Mouse (Mus musculus): ENCODE measurements around the gene Lpp. TPM values are rescaled to one million over a fixed set of nuclear protein-coding genes. Genes with fewer than 3 reads are reported as not detected.

Gene Lpp
- polyA plus RNA-seq, 1 experiment from 2014 or later = 4.8 TPM

DNA sequence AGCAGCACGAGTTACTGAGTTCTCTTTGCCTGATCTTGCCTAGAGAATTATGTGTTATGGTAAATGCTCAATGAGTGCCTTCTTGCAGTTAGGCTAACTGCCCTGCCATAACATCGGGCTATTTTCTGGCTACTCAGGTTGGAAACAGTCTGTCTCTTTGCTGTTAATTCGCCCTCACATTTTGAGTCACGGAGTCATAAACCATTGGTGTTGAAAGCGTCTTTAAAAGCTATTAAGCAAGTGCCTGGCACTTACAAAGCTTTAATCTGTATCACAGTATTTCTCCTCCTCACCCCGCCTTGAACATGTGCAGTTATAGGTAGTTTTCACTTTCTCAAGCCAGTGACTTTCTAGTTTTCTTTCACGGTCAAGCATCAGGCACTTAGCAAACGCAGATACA, 250.8 kb downstream of the Lpp start:
- H3K4me3 ChIP-seq (ENCODE audit: low read depth, low read length) = no peak overlapping the region
- H3K27me3 ChIP-seq (replicated peaks; ENCODE audit: control insufficient read depth, insufficient read depth, low read length) = no peaks in the 10 kb centered on the region
- no peak overlapping the region for H3K27ac ChIP-seq (ENCODE audit: low read depth, low read length)
- DNase-seq (ENCODE audit: low spot score) = no peak
- no peaks in the 10 kb centered on the region for H3K36me3 ChIP-seq (ENCODE audit: control insufficient read depth, insufficient read depth, low read length)
- ATAC-seq = no peak
- 90% methylated on average over 8 of the region's 8 CpGs for WGBS
- H3K4me1 ChIP-seq (ENCODE audit: control insufficient read depth, insufficient read depth, low read length) = no peaks in the 10 kb centered on the region
- no peaks in the 10 kb centered on the region for H3K9me3 ChIP-seq (replicated peaks; ENCODE audit: control insufficient read depth, low read length)
- H3K9ac ChIP-seq (ENCODE audit: low read length) = no peak overlapping the region
- no peak overlapping the region for H3K4me2 ChIP-seq (ENCODE audit: low read length)

DNA sequence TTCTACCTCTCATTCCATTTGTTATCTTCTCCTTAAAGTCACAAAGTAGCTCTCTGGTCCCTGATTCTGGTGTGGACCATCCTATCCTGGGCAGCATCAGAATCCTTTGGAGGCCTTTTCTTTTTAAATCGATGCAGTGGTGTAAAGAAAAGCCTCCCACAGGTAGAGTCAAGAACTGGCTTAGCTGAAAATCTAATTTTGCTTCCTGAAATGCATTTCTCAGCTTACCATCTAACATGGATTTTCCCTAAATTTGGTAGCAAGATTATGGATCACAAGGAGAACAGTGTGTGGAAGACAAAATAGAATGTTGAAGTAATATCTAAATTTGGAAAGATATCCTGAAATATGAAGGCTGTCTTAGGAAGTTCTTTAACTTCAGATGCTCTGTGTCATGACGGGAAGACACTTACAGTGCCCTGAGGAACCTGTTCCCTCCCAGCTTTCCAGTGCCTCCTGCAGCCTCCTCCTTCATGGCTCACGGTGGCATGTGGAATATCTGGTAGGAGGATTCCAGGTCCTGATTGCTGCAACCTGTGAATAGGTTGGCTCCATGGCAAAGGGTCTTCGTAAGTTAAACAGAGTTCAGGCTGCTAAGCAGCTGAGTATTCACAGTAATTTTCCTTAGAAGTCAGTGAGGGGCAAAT, 251.6 kb downstream of the Lpp start:
- Histone ChIP-seq H3K4me3 (ENCODE audit: low read depth, low read length) (no peak overlapping the region), H3K27me3 (replicated peaks; ENCODE audit: control insufficient read depth, insufficient read depth, low read length) (no peaks in the 10 kb centered on the region), H3K9me3 (replicated peaks; ENCODE audit: control insufficient read depth, low read length) (no peaks in the 10 kb centered on the region), H3K27ac (ENCODE audit: low read depth, low read length) (no peak overlapping the region), H3K36me3 (ENCODE audit: control insufficient read depth, insufficient read depth, low read length) (no peaks in the 10 kb centered on the region), H3K9ac (ENCODE audit: low read length) (no peak overlapping the region), H3K4me2 (ENCODE audit: low read length) (no peak overlapping the region), H3K4me1 (ENCODE audit: control insufficient read depth, insufficient read depth, low read length) (no peaks in the 10 kb centered on the region)
- WGBS = 91% methylated on average over 4 of the region's 4 CpGs
- no peak for ATAC-seq
- DNase-seq (ENCODE audit: low spot score) = no peak

DNA sequence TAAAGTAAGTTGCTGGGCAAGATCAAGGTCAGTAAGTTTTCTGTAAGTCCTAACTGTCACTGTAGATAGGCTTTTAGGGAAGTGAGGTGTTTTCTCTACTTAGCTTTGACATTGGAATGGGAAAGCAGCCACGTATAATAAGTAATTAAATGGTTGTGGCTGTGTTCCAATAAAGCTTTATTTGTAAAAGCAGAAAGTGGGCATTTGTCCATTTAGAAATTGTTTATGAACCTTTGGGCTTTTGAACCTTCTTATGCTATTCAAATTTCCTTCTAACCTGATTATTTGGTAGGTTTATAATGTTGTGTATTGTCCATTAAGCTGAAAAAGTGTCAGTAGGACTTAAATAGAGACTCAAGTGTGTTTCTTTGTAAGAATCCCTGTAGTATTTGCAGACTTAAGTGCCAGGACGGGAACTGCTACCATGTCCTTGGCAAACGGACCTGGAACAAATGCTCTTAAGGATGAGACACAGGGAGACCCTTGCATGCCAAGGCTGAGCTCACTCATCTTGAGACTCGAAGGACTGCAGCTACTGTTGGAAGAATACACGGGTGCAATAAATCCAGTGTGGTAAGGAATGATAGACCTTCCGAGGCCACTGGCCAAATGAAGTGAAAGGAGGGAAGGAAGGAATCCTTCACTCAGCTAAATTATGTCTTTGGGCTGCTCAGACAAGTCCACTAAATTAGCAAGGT, 252.7 kb downstream of the Lpp start:
- no peak for DNase-seq (ENCODE audit: low spot score)
- 69% methylated on average over 6 of the region's 6 CpGs for whole genome bisulfite sequencing
- H3K4me2 ChIP-seq (ENCODE audit: low read length) = no peak overlapping the region
- no peaks in the 10 kb centered on the region for H3K9me3 ChIP-seq (replicated peaks; ENCODE audit: control insufficient read depth, low read length)
- ATAC-seq = no peak
- no peaks in the 10 kb centered on the region for H3K27me3 ChIP-seq (replicated peaks; ENCODE audit: control insufficient read depth, insufficient read depth, low read length)
- no peak overlapping the region for H3K27ac ChIP-seq (ENCODE audit: low read depth, low read length)
- no peaks in the 10 kb centered on the region for H3K4me1 ChIP-seq (ENCODE audit: control insufficient read depth, insufficient read depth, low read length)
- H3K36me3 ChIP-seq (ENCODE audit: control insufficient read depth, insufficient read depth, low read length) = no peaks in the 10 kb centered on the region
- no peak overlapping the region for H3K9ac ChIP-seq (ENCODE audit: low read length)
- H3K4me3 ChIP-seq (ENCODE audit: low read depth, low read length) = no peak overlapping the region

DNA sequence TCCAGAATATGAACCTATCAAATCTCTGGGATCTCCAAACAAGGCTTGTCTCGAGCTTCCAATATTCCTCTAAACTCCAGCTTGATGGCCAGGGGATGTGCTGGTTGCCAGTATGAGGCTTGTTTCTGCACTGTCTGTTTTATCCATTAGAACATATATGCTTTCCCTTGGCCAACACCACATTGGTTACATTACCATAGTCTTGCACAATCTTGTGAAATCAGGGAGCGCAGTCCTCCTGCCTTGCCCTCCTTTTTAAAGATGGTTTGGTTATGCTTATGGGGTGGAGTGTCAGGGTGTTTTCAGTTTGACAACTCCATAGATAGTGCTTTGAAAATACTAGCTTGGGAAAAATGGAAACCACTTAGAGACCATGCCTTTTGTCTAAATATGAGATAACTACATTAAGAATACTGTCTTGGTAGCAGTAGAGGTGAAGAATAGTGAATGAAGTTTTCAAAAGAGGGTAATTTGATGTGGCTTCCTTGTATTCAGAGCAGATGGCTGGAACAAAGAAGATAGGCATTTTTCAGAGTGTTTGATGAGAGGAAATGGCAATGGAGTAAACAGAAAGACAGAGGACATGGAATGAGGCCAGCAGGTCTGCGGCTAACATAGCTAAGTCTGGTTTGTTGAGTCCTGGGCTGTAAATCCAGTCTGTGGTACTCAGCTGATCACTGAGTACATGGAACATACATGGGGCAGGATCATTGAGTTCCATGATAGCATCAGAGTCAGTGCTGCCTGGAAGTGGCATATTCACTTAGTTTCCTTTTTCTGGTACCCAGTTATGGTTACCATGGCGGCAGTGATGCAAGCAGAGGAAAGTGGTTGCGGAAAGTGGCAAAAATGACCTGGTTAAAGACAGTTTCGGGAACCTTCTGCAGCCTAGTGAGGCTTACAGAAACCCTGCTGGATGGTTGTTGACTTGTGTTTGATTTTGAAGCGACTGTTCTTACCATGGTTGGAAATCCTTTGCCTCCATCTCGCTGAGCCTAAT, 258.6 kb downstream of the Lpp start:
- Histone ChIP-seq H3K27ac (ENCODE audit: low read depth, low read length) (no peak overlapping the region), H3K36me3 (ENCODE audit: control insufficient read depth, insufficient read depth, low read length) (no peaks in the 10 kb centered on the region), H3K4me3 (ENCODE audit: low read depth, low read length) (no peak overlapping the region), H3K4me2 (ENCODE audit: low read length) (no peak overlapping the region), H3K27me3 (replicated peaks; ENCODE audit: control insufficient read depth, insufficient read depth, low read length) (no peaks in the 10 kb centered on the region), H3K4me1 (ENCODE audit: control insufficient read depth, insufficient read depth, low read length) (peaks cover 5% of the 10 kb centered on the region; the same call in 1 of the 2 replicates), H3K9ac (ENCODE audit: low read length) (no peak overlapping the region), H3K9me3 (replicated peaks; ENCODE audit: control insufficient read depth, low read length) (no peaks in the 10 kb centered on the region)
- 61% methylated on average over 8 of the region's 8 CpGs for WGBS
- ATAC-seq (no peak), DNase-seq (ENCODE audit: low spot score) (no peak)

DNA sequence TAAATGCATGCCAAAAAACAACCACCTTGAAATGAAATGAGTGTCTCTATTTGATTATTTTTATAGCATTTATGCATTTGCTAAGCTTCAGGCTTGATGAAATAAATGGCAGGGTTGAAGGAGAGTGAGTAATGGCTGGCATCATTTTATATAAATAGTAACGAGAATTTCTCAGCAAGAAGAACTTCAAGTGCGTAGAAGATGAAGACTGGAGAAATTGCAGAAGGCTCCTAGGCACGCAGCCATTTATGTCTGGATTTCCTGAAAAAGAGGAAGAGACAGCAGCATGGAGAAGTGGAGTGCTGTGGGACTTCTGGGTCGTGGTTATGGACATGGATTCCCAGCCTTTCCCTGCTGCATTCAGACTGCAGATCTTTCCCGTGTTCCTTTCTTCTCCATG, 259.7 kb downstream of the Lpp start:
- Histone ChIP-seq H3K4me3 (ENCODE audit: low read depth, low read length) (no peak overlapping the region), H3K36me3 (ENCODE audit: control insufficient read depth, insufficient read depth, low read length) (no peaks in the 10 kb centered on the region), H3K4me1 (ENCODE audit: control insufficient read depth, insufficient read depth, low read length) (peaks cover 5% of the 10 kb centered on the region; the same call in 1 of the 2 replicates), H3K9me3 (replicated peaks; ENCODE audit: control insufficient read depth, low read length) (no peaks in the 10 kb centered on the region), H3K27me3 (replicated peaks; ENCODE audit: control insufficient read depth, insufficient read depth, low read length) (no peaks in the 10 kb centered on the region), H3K9ac (ENCODE audit: low read length) (no peak overlapping the region), H3K4me2 (ENCODE audit: low read length) (no peak overlapping the region), H3K27ac (ENCODE audit: low read depth, low read length) (no peak overlapping the region)
- DNase-seq (ENCODE audit: low spot score) (no peak), ATAC-seq (no peak)
- 74% methylated on average over 5 of the region's 5 CpGs for WGBS

DNA sequence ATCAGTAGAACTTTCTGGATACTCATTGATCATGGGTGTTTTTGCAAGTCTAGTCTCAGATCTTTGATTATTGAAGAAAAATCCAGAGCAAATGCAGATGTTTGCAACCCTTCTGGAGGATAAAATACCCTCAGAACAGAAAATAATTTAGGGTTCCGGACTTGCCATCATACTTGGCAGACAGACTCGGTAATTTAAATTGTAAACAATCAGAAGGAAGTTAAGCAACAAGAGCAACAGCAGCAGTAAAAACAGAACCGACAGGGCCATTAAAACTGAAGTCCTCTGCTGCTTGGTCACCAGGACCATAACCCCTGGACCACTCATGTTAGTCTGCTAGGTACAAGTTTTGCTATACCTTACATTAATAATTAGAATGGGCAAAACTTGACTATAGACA, 261.8 kb downstream of the Lpp start:
- H3K4me2 ChIP-seq (ENCODE audit: low read length) = no peak overlapping the region
- no peak overlapping the region for H3K4me3 ChIP-seq (ENCODE audit: low read depth, low read length)
- DNase-seq (ENCODE audit: low spot score) (no peak), ATAC-seq (no peak)
- no peaks in the 10 kb centered on the region for H3K27me3 ChIP-seq (replicated peaks; ENCODE audit: control insufficient read depth, insufficient read depth, low read length)
- no peaks in the 10 kb centered on the region for H3K36me3 ChIP-seq (ENCODE audit: control insufficient read depth, insufficient read depth, low read length)
- H3K9me3 ChIP-seq (replicated peaks; ENCODE audit: control insufficient read depth, low read length) = no peaks in the 10 kb centered on the region
- H3K9ac ChIP-seq (ENCODE audit: low read length) = no peak overlapping the region
- WGBS = 87% methylated on average over 3 of the region's 3 CpGs
- H3K27ac ChIP-seq (ENCODE audit: low read depth, low read length) = no peak overlapping the region
- peaks cover 5% of the 10 kb centered on the region; the same call in 1 of the 2 replicates for H3K4me1 ChIP-seq (ENCODE audit: control insufficient read depth, insufficient read depth, low read length)

DNA sequence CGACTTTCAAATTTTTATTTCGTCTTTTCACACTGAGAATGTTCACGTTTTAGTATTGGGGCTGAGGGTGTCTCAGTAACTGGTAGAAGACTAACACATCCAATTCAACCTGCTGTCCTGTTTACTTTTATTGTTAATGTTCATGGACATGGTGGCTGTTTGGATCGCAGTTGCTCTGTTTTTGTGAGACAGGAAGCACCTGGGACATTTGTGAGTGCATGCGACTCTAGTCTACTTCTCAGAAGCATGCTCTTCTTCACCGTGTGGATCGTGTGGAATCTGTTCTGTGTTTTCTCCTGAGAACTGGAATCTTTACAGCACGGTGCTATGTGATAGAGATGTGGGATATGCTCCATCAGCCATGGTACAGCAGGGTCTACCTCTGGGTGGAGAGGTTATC, 262.7 kb downstream of the Lpp start:
- H3K4me2 ChIP-seq (ENCODE audit: low read length) = no peak overlapping the region
- no peak overlapping the region for H3K4me3 ChIP-seq (ENCODE audit: low read depth, low read length)
- H3K4me1 ChIP-seq (ENCODE audit: control insufficient read depth, insufficient read depth, low read length) = peaks cover 5% of the 10 kb centered on the region; the same call in 1 of the 2 replicates
- ATAC-seq = no peak
- WGBS = 96% methylated on average over 8 of the region's 8 CpGs
- H3K9ac ChIP-seq (ENCODE audit: low read length) = no peak overlapping the region
- no peak for DNase-seq (ENCODE audit: low spot score)
- H3K9me3 ChIP-seq (replicated peaks; ENCODE audit: control insufficient read depth, low read length) = no peaks in the 10 kb centered on the region
- H3K36me3 ChIP-seq (ENCODE audit: control insufficient read depth, insufficient read depth, low read length) = no peaks in the 10 kb centered on the region
- no peaks in the 10 kb centered on the region for H3K27me3 ChIP-seq (replicated peaks; ENCODE audit: control insufficient read depth, insufficient read depth, low read length)
- no peak overlapping the region for H3K27ac ChIP-seq (ENCODE audit: low read depth, low read length)

DNA sequence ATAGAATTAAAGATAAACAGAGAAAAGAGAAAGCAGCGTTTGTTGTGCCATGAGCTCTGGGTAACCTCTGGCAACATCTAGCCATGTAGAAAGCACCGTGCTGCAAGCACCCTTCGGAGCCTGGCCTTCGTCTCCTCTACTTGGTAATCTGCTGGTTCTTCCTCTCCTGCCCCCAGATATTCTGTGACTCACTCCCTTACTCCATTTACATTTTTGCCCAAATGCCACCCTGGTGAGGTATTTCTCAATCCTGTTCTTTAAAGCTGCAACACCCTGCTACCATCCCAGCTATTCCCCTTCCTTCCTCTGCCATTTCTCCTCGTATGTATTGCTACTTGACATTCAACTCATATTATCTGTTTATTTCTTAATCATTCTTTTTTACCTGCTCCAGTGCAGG, 263.4 kb downstream of the Lpp start:
- Histone ChIP-seq H3K4me3 (ENCODE audit: low read depth, low read length) (no peak overlapping the region), H3K9me3 (replicated peaks; ENCODE audit: control insufficient read depth, low read length) (no peaks in the 10 kb centered on the region), H3K27ac (ENCODE audit: low read depth, low read length) (no peak overlapping the region), H3K4me1 (ENCODE audit: control insufficient read depth, insufficient read depth, low read length) (peaks cover 5% of the 10 kb centered on the region; the same call in 1 of the 2 replicates), H3K4me2 (ENCODE audit: low read length) (no peak overlapping the region), H3K9ac (ENCODE audit: low read length) (no peak overlapping the region), H3K27me3 (replicated peaks; ENCODE audit: control insufficient read depth, insufficient read depth, low read length) (no peaks in the 10 kb centered on the region), H3K36me3 (ENCODE audit: control insufficient read depth, insufficient read depth, low read length) (no peaks in the 10 kb centered on the region)
- 93% methylated on average over 5 of the region's 5 CpGs for WGBS
- ATAC-seq (no peak), DNase-seq (ENCODE audit: low spot score) (no peak)
